Mouse (Mus musculus) cerebellum, adult 8-10 months (tissue): ENCODE measurements around the gene Hectd4.

ENCODE experiments used
- DNase-seq: peaks from one replicate; pipeline ENCODE4 v3.0.0; 2022

The Hectd4 gene

DNA sequence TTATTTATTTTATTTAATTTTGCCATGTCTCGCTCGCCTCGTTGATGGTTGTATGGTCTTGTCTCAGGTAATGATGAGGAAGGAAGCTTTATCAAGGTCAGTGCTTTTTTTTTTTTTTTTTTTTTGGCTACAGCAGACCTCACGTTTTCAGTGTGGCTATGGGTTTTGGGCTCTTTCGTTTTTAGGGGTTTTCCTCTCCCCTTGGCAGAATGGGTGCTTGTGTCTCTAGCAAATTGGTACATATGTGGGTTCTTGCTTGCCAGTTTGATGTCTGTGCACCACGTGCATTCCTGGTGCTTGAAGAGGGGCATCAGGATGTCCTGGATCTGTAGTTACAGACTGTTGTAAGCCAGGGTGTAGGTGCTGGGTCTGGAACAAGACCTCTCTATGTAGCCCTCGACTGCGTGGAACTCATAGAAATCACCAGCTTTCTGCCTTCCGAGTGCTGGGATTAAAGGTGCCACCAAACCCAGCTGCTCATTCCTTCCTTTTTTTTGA lies 179.0 kb downstream of the Hectd4 start:
- no peak for DNase-seq

GRCm38 (mm10) chr5:121399540-121399939 lies 179.5 kb downstream of the Hectd4 start:
- no peak for DNase-seq

DNA sequence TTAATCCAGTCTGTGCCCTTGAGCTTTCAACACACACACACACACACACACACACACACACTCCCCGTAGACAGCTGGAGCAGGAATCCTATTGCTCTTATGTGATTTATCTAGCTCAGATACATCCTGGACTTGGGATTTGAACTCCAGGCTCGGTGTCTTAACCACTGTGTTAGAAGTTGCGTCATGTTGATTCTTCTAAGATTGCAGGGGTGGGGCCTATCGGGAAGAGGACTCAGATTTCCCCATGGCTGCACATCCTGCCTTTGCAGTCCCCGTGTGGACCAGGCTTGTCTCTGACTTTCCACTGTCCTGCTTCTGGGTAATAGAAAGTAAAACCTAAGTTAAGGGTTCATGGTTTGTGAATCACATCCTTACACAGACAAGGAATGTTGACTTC lies 180.0 kb downstream of the Hectd4 start:
- DNase-seq: no peak

- no peak for DNase-seq
These were observed 180.8 kb downstream of the Hectd4 start for GRCm38 (mm10) chr5:121400849-121401248.

GRCm38 (mm10) chr5:121407856-121408255 lies 187.8 kb downstream of the Hectd4 start:
- no peak for DNase-seq

DNA sequence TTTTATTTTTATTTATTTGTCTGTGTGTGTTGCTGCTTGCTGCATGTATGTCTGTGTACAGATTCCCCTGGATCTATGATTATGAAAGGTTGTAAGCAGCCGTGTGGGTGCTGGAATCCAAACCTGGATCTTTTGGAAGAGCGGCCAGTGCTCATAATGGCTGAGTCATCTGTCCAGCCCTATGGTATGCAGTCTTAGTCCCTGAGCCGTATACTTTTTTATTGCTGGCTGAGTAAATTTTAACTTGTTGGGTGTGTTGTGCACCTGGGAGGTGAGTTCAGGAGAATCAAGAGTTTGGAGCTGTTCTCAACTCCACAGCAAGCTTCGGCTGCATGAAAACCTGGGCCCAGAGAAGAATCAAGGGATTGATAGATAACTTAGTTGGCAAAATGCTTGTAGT lies 191.0 kb downstream of the Hectd4 start:
- DNase-seq: no peak
